Mouse (Mus musculus) hindbrain, embryonic 12.5 days (tissue): ENCODE data around the gene Ncor2. TPM values are rescaled to one million over a fixed set of nuclear protein-coding genes. Genes with fewer than 3 reads are reported as not detected.

Source experiments
- ATAC-seq: fragments of 200-750 bp; cut with Nextera tagmentation; 2 replicates; pipeline ENCODE4 v1.8.0; 2017; ENCODE audit warnings: moderate TSS enrichment; ENCODE audit not compliant: low FRiP score
- H3K27ac ChIP-seq: fragments of 300-500 bp; sonication (generic); 2 replicates; pipeline ENCODE4 v1.5.1; 2016; ENCODE audit warnings: mild to moderate bottlenecking
- H3K27me3 ChIP-seq: fragments of 300-500 bp; sonication (generic); 2 replicates; pipeline ENCODE4 v1.6.1; 2016; ENCODE audit warnings: mild to moderate bottlenecking
- H3K36me3 ChIP-seq: fragments of 300-500 bp; sonication (generic); 2 replicates; pipeline ENCODE4 v1.6.1; 2016; ENCODE audit warnings: mild to moderate bottlenecking
- H3K4me1 ChIP-seq: fragments of 300-500 bp; sonication (generic); 2 replicates; pipeline ENCODE4 v1.6.1; 2016
- H3K4me2 ChIP-seq: fragments of 300-500 bp; sonication (generic); replicated peaks from 2 replicates; pipeline ENCODE4 v1.6.1; 2016; ENCODE audit warnings: mild to moderate bottlenecking
- H3K4me3 ChIP-seq: fragments of 300-500 bp; sonication (generic); 2 replicates; pipeline ENCODE4 v1.5.1; 2016; ENCODE audit warnings: mild to moderate bottlenecking
- H3K9ac ChIP-seq: fragments of 300-500 bp; sonication (generic); 2 replicates; pipeline ENCODE4 v1.6.1; 2016; ENCODE audit warnings: mild to moderate bottlenecking, moderate library complexity
- H3K9me3 ChIP-seq: fragments of 300-500 bp; sonication (generic); replicated peaks from 2 replicates; pipeline ENCODE4 v1.6.1; 2016; ENCODE audit warnings: mild to moderate bottlenecking
- WGBS: fragments of 180-500 bp; shearing (Covaris S2); methylation state at CpG from one replicate; pipeline ENCODE4 v1.1.7; 2016; 5-methylcytosine and 5-hydroxymethylcytosine counted together
- polyA plus RNA-seq: library from polyadenylated mRNA; unstranded; fragments of >200 nt; fragmentation: Nextera tagmentation; extraction: Ambion mirVana; gene quantifications from 2 replicates; pipeline ENCODE4 v1.2.1, GENCODE M21; 2016

Ncor2 gene
- polyA plus RNA-seq, 1 experiment from 2014 or later: 31.0 TPM

GRCm38 (mm10) chr5:125055901-125056300 lies 123.1 kb downstream of the Ncor2 start:
- 43% methylated on average over 8 of the region's 8 CpGs for WGBS
- Histone ChIP-seq H3K9ac (no peak overlapping the region), H3K4me1 (peaks cover 68% of the 10 kb centered on the region), H3K36me3 (peaks cover 39% of the 10 kb centered on the region), H3K9me3 (no peaks in the 10 kb centered on the region), H3K27ac (peak overlapping the region; percentile 30; the same call in 1 of the 2 replicates), H3K4me3 (no peak overlapping the region), H3K4me2 (0 out of 2 replicates have a peak overlapping the region, but pooled peaks have one; percentile 8), H3K27me3 (0 out of 2 replicates have a peak, but pooled peaks cover 5% of the 10 kb centered on the region)
- no peak for ATAC-seq

- no peak for ATAC-seq
- H3K4me3 ChIP-seq: no peak overlapping the region
- no peak overlapping the region for H3K27ac ChIP-seq
- H3K9ac ChIP-seq: peak overlapping the region; percentile 18; the same call in 1 of the 2 replicates
- 83% methylated on average over 7 of the region's 7 CpGs for WGBS
- H3K36me3 ChIP-seq: peaks cover 61% of the 10 kb centered on the region
- 0 out of 2 replicates have a peak, but pooled peaks cover 5% of the 10 kb centered on the region for H3K27me3 ChIP-seq
- peaks cover 50% of the 10 kb centered on the region for H3K4me1 ChIP-seq
- no peaks in the 10 kb centered on the region for H3K9me3 ChIP-seq
- H3K4me2 ChIP-seq: no peak overlapping the region
These were observed 125.4 kb downstream of the Ncor2 start for GRCm38 (mm10) chr5:125053661-125054060.

- Histone ChIP-seq H3K9me3 (no peaks in the 10 kb centered on the region), H3K36me3 (peaks cover 69% of the 10 kb centered on the region), H3K4me1 (peaks cover 42% of the 10 kb centered on the region), H3K9ac (peak overlapping the region; percentile 18; the same call in 1 of the 2 replicates), H3K27me3 (no peaks in the 10 kb centered on the region), H3K27ac (no peak overlapping the region), H3K4me2 (no peak overlapping the region), H3K4me3 (no peak overlapping the region)
- ATAC-seq: no peak
- 75% methylated on average over 23 of the region's 23 CpGs for WGBS
These were observed 126.2 kb downstream of the Ncor2 start for GRCm38 (mm10) chr5:125052603-125053488.

GRCm38 (mm10) chr5:125052237-125052602 lies 126.8 kb downstream of the Ncor2 start:
- Histone ChIP-seq H3K27ac (no peak overlapping the region), H3K4me1 (peaks cover 36% of the 10 kb centered on the region), H3K9ac (no peak overlapping the region), H3K4me2 (no peak overlapping the region), H3K27me3 (no peaks in the 10 kb centered on the region), H3K36me3 (peaks cover 76% of the 10 kb centered on the region), H3K4me3 (no peak overlapping the region), H3K9me3 (no peaks in the 10 kb centered on the region)
- WGBS: 82% methylated on average over 10 of the region's 10 CpGs
- no peak for ATAC-seq

GRCm38 (mm10) chr5:125049481-125049880 lies 129.5 kb downstream of the Ncor2 start:
- Histone ChIP-seq H3K27me3 (no peaks in the 10 kb centered on the region), H3K9me3 (no peaks in the 10 kb centered on the region), H3K36me3 (peaks cover 82% of the 10 kb centered on the region), H3K27ac (no peak overlapping the region), H3K9ac (0 out of 2 replicates have a peak overlapping the region, but pooled peaks have one; percentile 4), H3K4me3 (no peak overlapping the region), H3K4me2 (no peak overlapping the region), H3K4me1 (peaks cover 36% of the 10 kb centered on the region)
- 85% methylated on average over 4 of the region's 4 CpGs for WGBS
- ATAC-seq: no peak

GRCm38 (mm10) chr5:125046436-125046835 lies 132.6 kb downstream of the Ncor2 start:
- peaks cover 30% of the 10 kb centered on the region for H3K4me1 ChIP-seq
- H3K27me3 ChIP-seq: no peaks in the 10 kb centered on the region
- H3K9me3 ChIP-seq: no peaks in the 10 kb centered on the region
- H3K27ac ChIP-seq: no peak overlapping the region; the same call in 1 of the 2 replicates
- peaks cover 82% of the 10 kb centered on the region for H3K36me3 ChIP-seq
- no peak overlapping the region for H3K4me3 ChIP-seq
- H3K4me2 ChIP-seq: no peak overlapping the region
- ATAC-seq: no peak
- 59% methylated on average over 5 of the region's 5 CpGs for WGBS
- H3K9ac ChIP-seq: no peak overlapping the region

- no peak overlapping the region for H3K4me2 ChIP-seq
- no peaks in the 10 kb centered on the region for H3K27me3 ChIP-seq
- H3K4me3 ChIP-seq: no peak overlapping the region
- WGBS: 15% methylated on average over 5 of the region's 5 CpGs
- H3K4me1 ChIP-seq: peaks cover 34% of the 10 kb centered on the region
- no peaks in the 10 kb centered on the region for H3K9me3 ChIP-seq
- ATAC-seq: no peak
- H3K27ac ChIP-seq: peak overlapping the region; percentile 68; the same call in 1 of the 2 replicates
- peaks cover 74% of the 10 kb centered on the region for H3K36me3 ChIP-seq
- no peak overlapping the region for H3K9ac ChIP-seq
These were observed 133.8 kb downstream of the Ncor2 start for GRCm38 (mm10) chr5:125045202-125045601.

- Histone ChIP-seq H3K27ac (no peak overlapping the region), H3K4me2 (no peak overlapping the region), H3K4me1 (peaks cover 37% of the 10 kb centered on the region), H3K27me3 (no peaks in the 10 kb centered on the region), H3K9ac (0 out of 2 replicates have a peak overlapping the region, but pooled peaks have one; percentile 5), H3K36me3 (peaks cover 68% of the 10 kb centered on the region), H3K9me3 (no peaks in the 10 kb centered on the region), H3K4me3 (no peak overlapping the region)
- no peak for ATAC-seq
- 78% methylated on average over 6 of the region's 6 CpGs for WGBS
These were observed 135.6 kb downstream of the Ncor2 start for GRCm38 (mm10) chr5:125043448-125043847.

GRCm38 (mm10) chr5:125041578-125041977 lies 137.4 kb downstream of the Ncor2 start:
- H3K36me3 ChIP-seq: peaks cover 68% of the 10 kb centered on the region
- WGBS: 84% methylated on average over 9 of the region's 9 CpGs

GRCm38 (mm10) chr5:125040128-125040584 lies 138.9 kb downstream of the Ncor2 start:
- H3K27ac ChIP-seq: no peak overlapping the region
- H3K4me1 ChIP-seq: peaks cover 19% of the 10 kb centered on the region
- H3K36me3 ChIP-seq: peaks cover 71% of the 10 kb centered on the region
- no peak overlapping the region for H3K4me3 ChIP-seq
- no peaks in the 10 kb centered on the region for H3K9me3 ChIP-seq
- H3K27me3 ChIP-seq: no peaks in the 10 kb centered on the region
- ATAC-seq: no peak
- 67% methylated on average over 5 of the region's 5 CpGs for WGBS
- H3K4me2 ChIP-seq: no peak overlapping the region
- no peak overlapping the region for H3K9ac ChIP-seq

More at GRCm38 (mm10) chr5:125041578-125041977, 137.4 kb downstream of the Ncor2 start:
- no peak for ATAC-seq
- H3K4me3 ChIP-seq: no peak overlapping the region
- no peak overlapping the region for H3K9ac ChIP-seq
- peaks cover 33% of the 10 kb centered on the region for H3K4me1 ChIP-seq
- H3K9me3 ChIP-seq: no peaks in the 10 kb centered on the region
- H3K27me3 ChIP-seq: no peaks in the 10 kb centered on the region
- no peak overlapping the region for H3K27ac ChIP-seq
- H3K4me2 ChIP-seq: no peak overlapping the region

- 96% methylated on average over 8 of the region's 8 CpGs for WGBS
- Histone ChIP-seq H3K9me3 (no peaks in the 10 kb centered on the region), H3K4me1 (peaks cover 18% of the 10 kb centered on the region; the same call in 1 of the 2 replicates), H3K36me3 (peaks cover 78% of the 10 kb centered on the region), H3K9ac (no peak overlapping the region), H3K27me3 (no peaks in the 10 kb centered on the region), H3K4me2 (no peak overlapping the region), H3K4me3 (no peak overlapping the region), H3K27ac (no peak overlapping the region)
- ATAC-seq: no peak
These were observed 139.5 kb downstream of the Ncor2 start for GRCm38 (mm10) chr5:125039377-125040027.

- no peaks in the 10 kb centered on the region for H3K9me3 ChIP-seq
- H3K9ac ChIP-seq: peak overlapping the region; percentile 23; the same call in 1 of the 2 replicates
- peaks cover 86% of the 10 kb centered on the region for H3K36me3 ChIP-seq
- peaks cover 7% of the 10 kb centered on the region; the same call in 1 of the 2 replicates for H3K4me1 ChIP-seq
- WGBS: 87% methylated on average over 8 of the region's 8 CpGs
- no peak overlapping the region for H3K4me3 ChIP-seq
- H3K27me3 ChIP-seq: no peaks in the 10 kb centered on the region
- H3K4me2 ChIP-seq: no peak overlapping the region
- no peak for ATAC-seq
- H3K27ac ChIP-seq: no peak overlapping the region
These were observed 142.5 kb downstream of the Ncor2 start for GRCm38 (mm10) chr5:125036483-125036882.
